Mouse (Mus musculus): Measurements from ENCODE around the gene Rnf34. TPM values are rescaled to one million over a fixed set of nuclear protein-coding genes. Genes with fewer than 3 reads are reported as not detected.

The Rnf34 gene
- polyA plus RNA-seq (2012; ENCODE audit: insufficient read depth, insufficient read length, low replicate concordance, missing spikeins) = not detected in 2 replicates

DNA sequence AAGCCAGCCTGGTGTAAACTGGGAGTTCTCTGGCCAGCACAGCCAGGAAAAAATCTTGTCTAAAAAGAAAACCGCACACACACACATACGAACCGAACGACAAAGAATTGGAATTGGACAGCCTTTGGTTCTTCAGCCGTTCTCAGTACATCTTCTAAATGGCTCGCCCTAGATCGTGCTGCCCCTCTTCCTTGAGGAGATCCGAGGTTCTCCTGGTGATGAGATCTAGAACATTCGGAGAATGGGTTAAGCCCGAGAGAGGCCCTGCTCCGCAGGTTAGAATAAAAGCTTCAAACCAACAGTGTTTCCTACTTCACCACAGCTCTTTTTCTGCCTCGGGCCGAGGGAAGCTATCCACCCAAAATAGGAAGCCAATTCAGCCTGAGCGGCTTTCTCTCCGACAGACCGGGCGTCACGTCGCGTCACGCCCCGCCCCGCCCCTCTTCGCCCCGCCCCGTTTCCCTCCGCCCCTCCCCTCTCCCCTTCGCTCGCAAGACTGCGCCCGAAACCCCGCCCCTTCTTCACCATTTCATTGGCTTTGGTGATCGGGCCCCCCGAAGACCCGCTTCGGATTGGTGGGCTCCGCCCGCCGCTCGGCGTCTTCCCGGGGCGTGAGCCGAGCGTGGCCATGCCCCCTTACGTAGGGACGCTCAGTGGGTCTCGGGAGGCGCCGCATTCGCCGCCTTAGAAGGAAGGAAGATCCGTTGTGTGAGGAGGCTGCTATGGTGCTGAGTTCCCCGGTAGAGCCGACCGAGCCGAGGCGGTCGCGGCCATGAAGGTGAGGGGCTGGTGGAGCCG lies at the start of gene Rnf34:
Gene Rnf34, plus strand, starts transcription at position 528 of the 798 bp plus-strand sequence.
- Histone ChIP-seq H3K4me1 (ENCODE audit: control insufficient read depth, insufficient read depth, low read length) (no peaks in the 10 kb centered on the region), H3K27ac (ENCODE audit: insufficient read depth, low read depth, low read length) (peak within 1 kb of the TSS; percentile 78), H3K4me3 (ENCODE audit: insufficient read depth, low read depth, low read length) (peak within 1 kb of the TSS; percentile 80)
- under 1% methylated on average over 59 of the region's 61 CpGs for WGBS
- no peak for TF ChIP-seq CTCF (IDR thresholded peaks at IDR 0.05; ENCODE audit: insufficient read depth, low read depth, low read length)
- peak; percentile 98 for TF ChIP-seq POLR2A (IDR thresholded peaks at IDR 0.05; ENCODE audit: insufficient read depth, low read depth, low read length)

DNA sequence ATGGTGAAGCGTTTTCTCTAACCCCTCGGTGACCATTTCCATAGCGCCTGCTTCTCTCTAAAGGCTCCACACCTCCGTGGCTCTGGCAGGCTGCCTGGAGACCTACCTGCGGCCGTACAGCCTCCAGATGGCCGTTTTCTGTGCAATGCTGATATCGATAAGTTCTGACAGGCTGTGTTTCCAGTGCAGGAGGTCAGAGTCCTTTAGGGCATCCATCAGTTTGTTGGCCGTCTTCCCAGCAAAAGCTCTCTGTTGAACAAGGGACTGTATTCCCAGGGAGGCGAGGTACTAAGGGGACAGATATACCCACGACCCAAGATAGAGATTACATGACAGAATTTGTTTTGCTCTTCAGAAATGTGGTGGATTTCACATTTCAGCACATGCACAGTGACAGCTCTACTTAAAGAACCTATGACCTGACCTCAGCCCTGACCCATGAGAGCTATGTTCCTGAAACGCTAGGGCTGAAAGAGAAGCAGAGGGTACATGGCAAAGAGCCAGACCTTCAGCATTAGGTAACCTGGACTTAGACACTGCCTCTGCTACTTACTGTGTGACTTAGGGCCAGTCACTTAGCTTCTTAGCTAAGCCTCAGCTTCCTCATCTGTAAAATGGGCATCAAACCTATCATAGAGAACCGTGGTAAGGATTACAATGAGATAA lies 49.4 kb upstream of the Rnf34 start:
- WGBS = 78% methylated on average over 13 of the region's 13 CpGs
- H3K4me3 ChIP-seq (ENCODE audit: insufficient read depth, low read depth, low read length) = no peak overlapping the region
- no peak overlapping the region for H3K27ac ChIP-seq (ENCODE audit: insufficient read depth, low read depth, low read length)
- peaks cover 22% of the 10 kb centered on the region for H3K4me1 ChIP-seq (ENCODE audit: control insufficient read depth, insufficient read depth, low read length)
- TF ChIP-seq CTCF (IDR thresholded peaks at IDR 0.05; ENCODE audit: insufficient read depth, low read depth, low read length) = no peak
- TF ChIP-seq POLR2A (IDR thresholded peaks at IDR 0.05; ENCODE audit: insufficient read depth, low read depth, low read length) = no peak

- TF ChIP-seq POLR2A (IDR thresholded peaks at IDR 0.05; ENCODE audit: insufficient read depth, low read depth, low read length) = no peak
- TF ChIP-seq CTCF (IDR thresholded peaks at IDR 0.05; ENCODE audit: insufficient read depth, low read depth, low read length) = no peak
- Histone ChIP-seq H3K4me3 (ENCODE audit: insufficient read depth, low read depth, low read length) (no peak overlapping the region), H3K27ac (ENCODE audit: insufficient read depth, low read depth, low read length) (no peak overlapping the region), H3K4me1 (ENCODE audit: control insufficient read depth, insufficient read depth, low read length) (peaks cover 22% of the 10 kb centered on the region)
- 87% methylated on average over 8 of the region's 8 CpGs for WGBS
These were observed 48.2 kb upstream of the Rnf34 start for GRCm38 (mm10) chr5:122801684-122802083.

DNA sequence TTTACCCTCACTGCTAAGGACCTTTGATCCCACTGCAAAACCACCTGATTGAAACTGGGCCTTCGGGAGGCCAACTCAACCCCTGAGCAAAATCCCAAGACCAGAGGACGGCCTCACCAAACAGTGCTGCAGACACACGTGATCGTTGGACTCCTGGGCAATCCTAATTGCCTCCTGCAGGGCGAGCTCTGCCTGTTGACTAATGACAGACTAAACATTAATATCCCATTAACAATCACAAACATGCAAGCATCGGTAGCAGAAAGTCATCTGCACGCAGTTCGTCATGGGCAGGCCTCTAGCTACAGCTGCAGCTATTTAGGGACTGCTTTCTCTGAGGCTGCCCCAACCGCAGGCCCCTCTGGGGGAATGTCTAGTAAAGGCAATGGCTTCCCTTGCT lies 47.1 kb upstream of the Rnf34 start:
- H3K4me3 ChIP-seq (ENCODE audit: insufficient read depth, low read depth, low read length) = no peak overlapping the region
- WGBS = 57% methylated on average over 9 of the region's 9 CpGs
- no peak overlapping the region for H3K27ac ChIP-seq (ENCODE audit: insufficient read depth, low read depth, low read length)
- no peak for TF ChIP-seq POLR2A (IDR thresholded peaks at IDR 0.05; ENCODE audit: insufficient read depth, low read depth, low read length)
- no peak for TF ChIP-seq CTCF (IDR thresholded peaks at IDR 0.05; ENCODE audit: insufficient read depth, low read depth, low read length)
- H3K4me1 ChIP-seq (ENCODE audit: control insufficient read depth, insufficient read depth, low read length) = peaks cover 22% of the 10 kb centered on the region

GRCm38 (mm10) chr5:122805503-122805902 lies 44.3 kb upstream of the Rnf34 start:
- no peak for TF ChIP-seq CTCF (IDR thresholded peaks at IDR 0.05; ENCODE audit: insufficient read depth, low read depth, low read length)
- no peak for TF ChIP-seq POLR2A (IDR thresholded peaks at IDR 0.05; ENCODE audit: insufficient read depth, low read depth, low read length)
- 49% methylated on average over 3 of the region's 3 CpGs for WGBS
- Histone ChIP-seq H3K27ac (ENCODE audit: insufficient read depth, low read depth, low read length) (no peak overlapping the region), H3K4me3 (ENCODE audit: insufficient read depth, low read depth, low read length) (no peak overlapping the region), H3K4me1 (ENCODE audit: control insufficient read depth, insufficient read depth, low read length) (peaks cover 3% of the 10 kb centered on the region; the same call in 1 of the 2 replicates)

DNA sequence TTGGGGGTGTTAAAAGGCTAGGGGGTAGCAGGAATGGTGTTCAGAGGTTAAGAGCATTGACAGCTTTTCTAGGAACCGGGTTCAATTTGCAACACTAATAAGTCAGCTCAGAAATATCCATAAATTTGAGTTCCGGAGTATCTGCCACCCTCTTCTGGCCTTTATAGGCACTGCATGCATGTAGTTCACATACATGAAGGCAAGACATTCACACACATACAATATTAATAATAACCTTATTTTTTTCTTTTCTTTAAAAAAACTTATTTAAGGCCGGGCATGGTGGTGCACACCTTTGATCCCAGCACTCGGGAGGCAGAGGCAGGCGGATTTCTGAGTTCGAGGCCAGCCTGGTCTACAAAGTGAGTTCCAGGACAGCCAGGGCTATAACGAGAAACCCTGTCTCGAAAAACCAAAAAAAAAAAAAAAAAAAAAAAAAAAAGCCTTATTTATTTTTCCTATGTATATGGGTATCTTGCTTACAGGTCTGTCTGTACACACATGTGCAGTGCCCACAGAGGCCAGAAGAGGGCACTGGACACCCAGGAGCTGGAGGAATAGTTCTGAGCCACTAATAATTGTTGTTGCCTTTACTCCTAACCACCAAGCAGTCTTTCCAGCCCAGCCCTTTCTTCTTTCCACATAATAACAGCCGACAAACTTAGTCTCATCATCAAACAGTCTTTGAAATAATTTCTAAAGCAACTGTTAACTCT lies 38.3 kb upstream of the Rnf34 start:
- WGBS = 86% methylated on average over 9 of the region's 9 CpGs
- H3K4me3 ChIP-seq (ENCODE audit: insufficient read depth, low read depth, low read length) = no peak overlapping the region
- H3K27ac ChIP-seq (ENCODE audit: insufficient read depth, low read depth, low read length) = no peak overlapping the region
- no peaks in the 10 kb centered on the region for H3K4me1 ChIP-seq (ENCODE audit: control insufficient read depth, insufficient read depth, low read length)
- TF ChIP-seq POLR2A (IDR thresholded peaks at IDR 0.05; ENCODE audit: insufficient read depth, low read depth, low read length) (no peak), CTCF (IDR thresholded peaks at IDR 0.05; ENCODE audit: insufficient read depth, low read depth, low read length) (no peak)

GRCm38 (mm10) chr5:122812699-122813098 lies 37.1 kb upstream of the Rnf34 start:
- Histone ChIP-seq H3K27ac (ENCODE audit: insufficient read depth, low read depth, low read length) (no peak overlapping the region), H3K4me1 (ENCODE audit: control insufficient read depth, insufficient read depth, low read length) (no peaks in the 10 kb centered on the region), H3K4me3 (ENCODE audit: insufficient read depth, low read depth, low read length) (no peak overlapping the region)
- 85% methylated on average over 3 of the region's 3 CpGs for WGBS
- TF ChIP-seq POLR2A (IDR thresholded peaks at IDR 0.05; ENCODE audit: insufficient read depth, low read depth, low read length) (no peak), CTCF (IDR thresholded peaks at IDR 0.05; ENCODE audit: insufficient read depth, low read depth, low read length) (no peak)

DNA sequence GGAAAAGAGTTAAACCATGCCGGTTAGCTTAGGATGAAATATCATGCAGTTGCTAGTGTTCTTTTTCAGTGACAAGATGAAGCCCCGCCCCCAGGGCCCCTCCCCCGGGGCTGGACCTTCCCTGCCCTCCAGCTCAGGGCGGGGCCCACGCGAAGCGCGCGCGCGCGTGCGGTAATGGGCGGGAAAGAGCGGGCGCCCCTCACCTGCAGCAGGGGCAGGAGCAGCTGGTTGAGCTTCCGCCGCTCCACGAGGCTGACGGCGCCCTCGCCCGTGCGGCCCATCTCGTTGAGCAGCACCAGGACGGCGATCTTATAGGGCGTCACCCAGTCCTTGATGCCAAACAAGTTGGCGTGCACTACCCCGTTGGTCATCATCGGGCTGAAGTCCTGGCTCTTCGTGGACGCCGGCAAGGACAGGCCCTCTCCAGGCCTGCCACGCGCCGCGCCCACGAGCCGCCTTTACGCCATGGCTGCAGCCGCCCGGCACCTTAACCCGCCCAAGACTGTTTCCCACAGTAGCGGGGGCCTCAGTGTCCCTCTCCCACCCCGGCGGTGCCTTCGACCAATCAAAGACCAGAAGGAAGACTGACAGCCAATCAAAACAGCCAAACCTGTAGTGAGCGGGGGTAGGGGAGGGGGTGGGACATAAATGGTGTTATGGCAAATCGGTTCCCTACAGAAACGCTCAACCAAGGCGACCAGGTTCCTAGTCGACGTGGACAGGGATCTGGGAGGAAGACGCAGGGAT lies 28.9 kb upstream of the Rnf34 start, which contains the start of gene Anapc5:
Gene Anapc5, minus strand, starts transcription at position 563 of the 747 bp plus-strand sequence.
- Histone ChIP-seq H3K27ac (ENCODE audit: insufficient read depth, low read depth, low read length) (peak within 1 kb of the TSS; percentile 81), H3K4me1 (ENCODE audit: control insufficient read depth, insufficient read depth, low read length) (no peaks in the 10 kb centered on the region), H3K4me3 (ENCODE audit: insufficient read depth, low read depth, low read length) (peak within 1 kb of the TSS; percentile 88)
- TF ChIP-seq POLR2A (IDR thresholded peaks at IDR 0.05; ENCODE audit: insufficient read depth, low read depth, low read length) (peak; percentile 82; the same call in 1 of the 2 replicates), CTCF (IDR thresholded peaks at IDR 0.05; ENCODE audit: insufficient read depth, low read depth, low read length) (no peak)
- WGBS = under 1% methylated on average over 55 of the region's 55 CpGs
